Mouse (Mus musculus): ENCODE measurements around the gene Atp2a3.

GRCm38 (mm10) chr11:72963789-72964294 is 2.9 kb downstream of the Atp2a3 start:
- TF ChIP-seq CTCF (IDR thresholded peaks at IDR 0.05; ENCODE audit: extremely low read depth, insufficient read depth, low read length): no peak
- no peak for TF ChIP-seq POLR2A (IDR thresholded peaks at IDR 0.05; ENCODE audit: extremely low read depth, insufficient read depth, low read length)
